Mouse (Mus musculus): ENCODE data around the gene Trim28. TPM values are rescaled to one million over a fixed set of nuclear protein-coding genes. Genes with fewer than 3 reads are reported as not detected.

Gene Trim28
- 10 to 100 TPM; 62.1 to 63.2 TPM for total RNA-seq (2021)
- long read RNA-seq, experiment 1, transcript Trim28-201 (17 exons, 3,245 nt): major isoform, 14 of 28 reads
- long read RNA-seq, experiment 1, partial matches to known transcripts: 8 of 28 reads
- long read RNA-seq, experiment 1, other reads (novel, unspliced or antisense): 6 of 28 reads
- long read RNA-seq, experiment 2, transcript Trim28-201 (17 exons, 3,245 nt): major isoform, 18 of 29 reads
- long read RNA-seq, experiment 2, partial matches to known transcripts: 5 of 29 reads
- long read RNA-seq, experiment 2, other reads (novel, unspliced or antisense): 6 of 29 reads

GRCm38 (mm10) chr7:12998851-12999250 is at the start of gene Trim28:
Gene Trim28 (plus strand): TSS chr7:12999114.
- no peak for DNase-seq
- intact Hi-C loops (cut with DNase I): no loop called here

GRCm38 (mm10) chr7:12949872-12950229 is 49.1 kb upstream of the Trim28 start:
- intact Hi-C loops (cut with DNase I): loop anchor here (2.0 kb wide), 1 partner anchor 27 kb away; the partner anchor contains the start of gene Rps5
- no peak for DNase-seq

- intact Hi-C loops (cut with DNase I): no loop called here
Measured at GRCm38 (mm10) chr7:12954896-12955295, 44.0 kb upstream of the Trim28 start.

GRCm38 (mm10) chr7:12957511-12957910 is 41.4 kb upstream of the Trim28 start:
- intact Hi-C loops (cut with DNase I): no loop called here
- DNase-seq: no peak

More at GRCm38 (mm10) chr7:12954896-12955295, 44.0 kb upstream of the Trim28 start:
- no peak for DNase-seq

GRCm38 (mm10) chr7:12958948-12959347 is 40.0 kb upstream of the Trim28 start:
- no peak for DNase-seq
- intact Hi-C loops (cut with DNase I): no loop called here

GRCm38 (mm10) chr7:12959718-12960117 is 39.2 kb upstream of the Trim28 start:
- intact Hi-C loops (cut with DNase I): loop anchor here (5.0 kb wide), 1 partner anchor 32 kb away; the partner anchor contains the start of gene Rnf225
- no peak for DNase-seq

- DNase-seq: peak in 1 of 2 experiments; percentile 26
- intact Hi-C loops (cut with DNase I): loop anchor here (5.0 kb wide), 1 partner anchor 34 kb away; the partner anchor contains the start of gene Rnf225
Measured at GRCm38 (mm10) chr7:12961511-12962141, 37.3 kb upstream of the Trim28 start.

- DNase-seq: peak; percentile 84 to 89
- intact Hi-C loops (cut with DNase I): no loop called here
Measured at GRCm38 (mm10) chr7:12965678-12966091, 33.2 kb upstream of the Trim28 start, which contains the start of gene Zfp324. Gene Zfp324 (plus strand): TSS chr7:12965838.

DNA sequence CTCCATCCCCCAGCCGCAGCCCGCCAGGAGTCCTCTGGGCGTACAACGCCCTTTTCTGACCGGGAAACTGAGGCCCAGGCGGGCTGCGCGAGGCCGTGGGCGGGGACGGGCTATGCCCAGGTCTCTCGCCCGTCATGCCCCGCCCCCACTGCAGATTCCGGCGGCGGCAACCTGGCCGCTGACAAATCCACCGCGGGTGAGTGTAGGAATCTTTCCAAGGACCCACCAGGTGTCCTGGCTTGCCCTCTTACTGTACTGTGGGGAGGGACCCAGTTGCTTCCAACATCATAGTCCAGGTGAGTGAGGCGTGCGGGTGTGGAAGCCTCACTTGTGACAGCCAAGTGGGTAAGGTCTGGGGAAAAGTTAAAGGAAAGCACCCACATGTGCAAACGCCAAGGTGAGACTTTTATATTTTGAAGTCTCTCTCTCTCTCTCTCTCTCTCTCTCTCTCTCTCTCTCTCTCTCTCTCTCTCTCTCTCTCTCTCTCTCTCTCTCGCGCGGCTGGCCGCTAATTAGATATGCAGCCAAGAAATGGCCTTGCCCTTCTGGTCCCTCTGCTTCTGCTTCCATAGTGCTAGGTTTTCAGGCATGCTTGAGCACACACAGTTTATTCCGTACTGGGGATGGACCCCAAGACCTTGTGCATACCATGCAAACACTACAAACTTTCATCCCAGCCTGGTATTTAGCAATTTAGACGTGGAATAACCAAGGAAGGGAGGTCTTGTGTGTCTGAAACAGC is 32.6 kb upstream of the Trim28 start:
- no peak for DNase-seq
- intact Hi-C loops (cut with DNase I): no loop called here

GRCm38 (mm10) chr7:12970906-12971305 is 28.0 kb upstream of the Trim28 start:
- DNase-seq: no peak
- intact Hi-C loops (cut with DNase I): no loop called here

- peak; percentile 97 to 99 for DNase-seq
- intact Hi-C loops (cut with DNase I): loop anchor here (2.0 kb wide), 1 partner anchor 31 kb away; no protein-coding TSS in a partner anchor
Measured at GRCm38 (mm10) chr7:12977682-12978389, 21.1 kb upstream of the Trim28 start, which contains the start of gene Zfp446. Gene Zfp446 (plus strand): TSS chr7:12977848.

GRCm38 (mm10) chr7:12978931-12979722 is 19.8 kb upstream of the Trim28 start:
- no peak for DNase-seq
- intact Hi-C loops (cut with DNase I): loop anchor here (2.0 kb wide), 1 partner anchor 30 kb away; no protein-coding TSS in a partner anchor

DNA sequence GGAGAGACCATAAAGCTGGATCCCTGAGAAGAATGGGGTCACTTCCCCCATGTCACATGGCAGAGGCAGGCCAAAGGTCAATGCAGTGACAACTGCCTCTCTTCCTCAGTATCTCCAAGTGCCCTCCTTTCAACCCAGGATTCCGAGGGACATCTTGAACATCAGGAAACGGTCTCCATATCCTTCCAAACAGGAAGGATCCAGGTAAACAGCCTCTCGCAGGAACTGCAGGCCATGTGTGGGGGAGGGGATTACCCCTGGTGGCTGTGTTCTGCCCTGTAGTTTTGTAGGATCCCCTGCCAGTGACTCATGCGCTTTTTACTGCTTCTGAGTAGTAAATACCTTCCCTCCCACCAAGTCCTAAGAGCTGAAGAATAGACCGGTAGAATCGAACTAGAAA is 19.1 kb upstream of the Trim28 start:
- no peak for DNase-seq
- intact Hi-C loops (cut with DNase I): loop anchor here (2.0 kb wide), 1 partner anchor 29 kb away; no protein-coding TSS in a partner anchor

- no peak for DNase-seq
- intact Hi-C loops (cut with DNase I): no loop called here
Measured at GRCm38 (mm10) chr7:12980291-12980690, 18.6 kb upstream of the Trim28 start.

DNA sequence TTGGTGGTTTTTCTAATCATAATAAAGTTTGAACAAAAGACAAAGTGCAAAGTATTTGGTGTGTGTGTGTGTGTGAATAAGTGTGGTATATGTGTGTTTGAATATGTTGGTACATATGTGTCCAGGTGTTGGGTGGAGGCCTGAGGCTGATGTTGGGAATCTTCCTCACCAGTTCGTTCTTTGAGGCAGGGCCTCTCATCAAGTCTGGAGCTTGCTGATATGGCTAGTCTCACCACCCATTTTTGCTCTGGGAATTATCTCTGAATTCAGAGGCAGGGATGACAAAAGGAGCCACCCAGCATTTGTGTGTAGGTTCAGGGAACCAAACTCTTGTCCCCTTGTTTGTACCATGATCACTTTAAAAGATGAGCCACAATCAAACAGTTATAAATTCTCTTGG is 13.2 kb upstream of the Trim28 start:
- intact Hi-C loops (cut with DNase I): no loop called here
- no peak for DNase-seq

- intact Hi-C loops (cut with DNase I): no loop called here
Measured at GRCm38 (mm10) chr7:12986906-12987305, 12.0 kb upstream of the Trim28 start.

DNA sequence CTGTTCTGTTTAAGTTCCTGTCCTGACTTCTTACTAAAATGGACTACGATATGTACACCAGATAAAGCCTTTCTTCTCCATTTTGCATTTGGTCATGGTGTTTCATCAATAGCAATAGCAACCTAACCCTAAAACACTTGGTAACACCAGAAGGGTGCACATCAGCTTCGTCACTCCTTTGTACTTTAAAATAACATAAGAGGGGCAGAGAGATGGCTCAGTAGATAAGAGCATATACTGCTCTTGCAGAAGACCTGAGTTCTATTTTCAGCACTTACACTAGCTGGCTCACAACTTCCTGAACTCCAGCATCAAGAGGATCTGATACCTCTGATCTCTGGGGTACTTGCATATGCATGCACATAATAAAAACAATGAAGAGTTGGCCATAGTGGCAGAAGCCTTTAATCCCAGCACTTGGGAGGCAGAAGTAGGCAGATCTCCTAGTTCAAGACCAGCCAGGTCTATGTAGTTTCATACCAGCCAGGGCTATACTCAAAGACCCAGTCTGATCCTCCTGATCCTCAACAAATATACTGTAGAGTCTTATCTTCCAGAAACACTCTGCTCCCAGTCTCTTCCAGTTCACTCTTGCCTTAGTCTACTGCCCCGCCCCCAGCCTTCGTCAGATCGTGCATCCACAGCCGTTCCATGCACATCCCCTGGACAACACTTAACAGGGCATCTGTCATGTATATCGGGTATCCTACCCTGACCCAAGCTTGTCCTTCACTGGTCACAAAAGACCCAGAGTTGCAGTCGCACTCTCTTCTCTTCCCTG is 11.3 kb upstream of the Trim28 start:
- intact Hi-C loops (cut with DNase I): no loop called here
- DNase-seq: no peak

More at GRCm38 (mm10) chr7:12986906-12987305, 12.0 kb upstream of the Trim28 start:
- no peak for DNase-seq

DNA sequence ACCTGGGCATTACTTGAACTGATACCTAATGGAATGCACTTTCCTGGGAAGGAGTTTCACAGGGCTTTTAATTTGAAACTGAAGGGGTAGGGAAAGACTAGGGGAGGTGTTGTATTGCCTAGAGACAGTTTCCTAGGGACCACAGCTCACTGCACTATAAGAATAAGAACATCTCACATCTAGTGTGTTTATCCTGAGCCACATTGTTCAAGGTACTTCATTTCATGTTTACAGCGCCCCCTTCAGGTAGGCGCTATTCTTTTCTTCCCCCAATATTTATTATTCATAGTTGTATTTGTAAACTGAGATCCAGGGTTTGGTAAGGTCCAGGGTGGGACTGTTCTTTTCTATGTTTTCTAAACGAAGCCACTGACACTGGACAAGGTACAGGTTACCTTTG is 6.7 kb upstream of the Trim28 start:
- no peak for DNase-seq
- intact Hi-C loops (cut with DNase I): no loop called here

DNA sequence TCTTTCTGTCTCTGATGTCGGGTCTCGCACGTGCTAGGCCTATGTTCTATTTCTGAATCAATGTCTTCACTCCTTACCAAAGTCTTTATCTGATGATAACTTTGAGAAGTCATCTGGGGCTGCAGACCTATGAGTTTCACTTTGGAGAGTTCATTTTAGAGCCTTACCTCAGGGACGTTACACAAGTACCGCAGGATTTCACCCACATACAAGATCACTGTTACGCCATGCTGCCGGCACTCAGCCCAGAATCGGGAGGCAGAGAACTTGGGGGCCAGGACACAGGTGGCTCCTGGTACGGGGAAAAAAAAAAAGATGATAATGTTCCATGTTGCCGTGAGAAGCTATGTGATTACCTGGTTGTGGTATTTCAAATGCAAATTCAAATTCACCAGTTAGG is 5.8 kb upstream of the Trim28 start:
- no peak for DNase-seq
- intact Hi-C loops (cut with DNase I): no loop called here

Data from gastrocnemius, postnatal 36 days (tissue).